Mouse (Mus musculus) fibroblast of lung, adult 2 months (primary cell): Measurements from ENCODE around the gene Thada.

ENCODE experiments used
- DNase-seq: peaks from one replicate; pipeline ENCODE4 v3.0.0-alpha.2; 2011; ENCODE audit warnings: low read depth

Gene Thada

GRCm38 (mm10) chr17:84465753-84466608 is at the start of gene Thada:
Thada (minus strand) TSS chr17:84466205.
- peak; percentile 95 for DNase-seq

- no peak for DNase-seq
These were observed 46.6 kb upstream of the Thada start for GRCm38 (mm10) chr17:84512516-84513085.

GRCm38 (mm10) chr17:84511682-84512515 is 45.9 kb upstream of the Thada start, which contains the start of gene Plekhh2:
Plekhh2 (plus strand) TSS chr17:84511895.
- no peak for DNase-seq

GRCm38 (mm10) chr17:84510961-84511639 is 45.1 kb upstream of the Thada start:
- DNase-seq: no peak

GRCm38 (mm10) chr17:84510355-84510754 is 44.4 kb upstream of the Thada start:
- DNase-seq: peak; percentile 96

- DNase-seq: no peak
These were observed 43.2 kb upstream of the Thada start for GRCm38 (mm10) chr17:84509176-84509575.

- no peak for DNase-seq
These were observed 42.7 kb upstream of the Thada start for GRCm38 (mm10) chr17:84508736-84509135.

- no peak for DNase-seq
These were observed 39.9 kb upstream of the Thada start for GRCm38 (mm10) chr17:84505922-84506321.

GRCm38 (mm10) chr17:84502341-84502740 is 36.3 kb upstream of the Thada start:
- no peak for DNase-seq

GRCm38 (mm10) chr17:84498639-84499038 is 32.6 kb upstream of the Thada start:
- DNase-seq: peak; percentile 39

- DNase-seq: peak; percentile 56
These were observed 32.1 kb upstream of the Thada start for GRCm38 (mm10) chr17:84497972-84498604.

GRCm38 (mm10) chr17:84497559-84497958 is 31.6 kb upstream of the Thada start:
- DNase-seq: no peak

- no peak for DNase-seq
These were observed 31.0 kb upstream of the Thada start for GRCm38 (mm10) chr17:84497026-84497425.

GRCm38 (mm10) chr17:84492255-84492880 is 26.4 kb upstream of the Thada start:
- DNase-seq: no peak

- no peak for DNase-seq
These were observed 21.4 kb upstream of the Thada start for GRCm38 (mm10) chr17:84487415-84487814.

GRCm38 (mm10) chr17:84483673-84484320 is 17.8 kb upstream of the Thada start:
- DNase-seq: no peak

GRCm38 (mm10) chr17:84482831-84483230 is 16.8 kb upstream of the Thada start:
- DNase-seq: no peak

- DNase-seq: no peak
These were observed 14.7 kb upstream of the Thada start for GRCm38 (mm10) chr17:84480464-84481355.

- no peak for DNase-seq
These were observed 12.3 kb upstream of the Thada start for GRCm38 (mm10) chr17:84478276-84478675.
